Mouse (Mus musculus) left cerebral cortex, adult 8-10 months (tissue): ENCODE data around the gene Irgm2. TPM values are rescaled to one million over a fixed set of nuclear protein-coding genes. Genes with fewer than 3 reads are reported as not detected.
"Not testable (repeated sequence)": the region's sequence is repeated elsewhere in the genome, so short reads cannot be mapped to it uniquely, and the experiment has no call there.

Source experiments
- DNase-seq, 2 experiments: peaks; one replicate each; pipeline ENCODE4 v3.0.0; 2022; ENCODE audit warnings: low spot score in 2 of 2
- total RNA-seq, 4 experiments: library from RNA; stranded (reverse); gene quantifications; 2 replicates each; pipeline ENCODE4 v1.2.4; 2022

Irgm2 gene
- 1 to 10 TPM; 2.0 to 3.3 (median 2.7) TPM for total RNA-seq

GRCm38 (mm10) chr11:58199229-58200037 is at the start of gene Irgm2, which contains the start of gene Igtp:
TSS of gene Irgm2 (plus strand) at chr11:58199618.
TSS of gene Igtp (plus strand) at chr11:58199556.
- DNase-seq, result peak; percentile 18 to 22

GRCm38 (mm10) chr11:58155458-58155857 is 44.0 kb upstream of the Irgm2 start:
- DNase-seq, result no peak

GRCm38 (mm10) chr11:58156871-58157270 is 42.5 kb upstream of the Irgm2 start:
- DNase-seq, result no peak

- no peak for DNase-seq
These were observed 34.3 kb upstream of the Irgm2 start for GRCm38 (mm10) chr11:58165072-58165471.

- DNase-seq, result no peak
These were observed 31.6 kb upstream of the Irgm2 start for GRCm38 (mm10) chr11:58167822-58168166.

- DNase-seq, result peak; percentile 76 to 78
These were observed 31.1 kb upstream of the Irgm2 start, which contains the start of gene Gemin5 for GRCm38 (mm10) chr11:58168167-58168915. TSS of gene Gemin5 (minus strand) at chr11:58168539.

- no peak for DNase-seq
These were observed 29.8 kb upstream of the Irgm2 start for GRCm38 (mm10) chr11:58169666-58170065.

GRCm38 (mm10) chr11:58171459-58172091 is 27.8 kb upstream of the Irgm2 start, which contains the start of gene Mrpl22:
TSS of gene Mrpl22 (plus strand) at chr11:58171661.
- DNase-seq, result peak; percentile 92 to 95

GRCm38 (mm10) chr11:58179563-58179962 is 19.9 kb upstream of the Irgm2 start:
- peak; percentile 36 to 75 for DNase-seq

GRCm38 (mm10) chr11:58179986-58180385 is 19.4 kb upstream of the Irgm2 start:
- not testable (repeated sequence) for DNase-seq

- DNase-seq, result no peak
These were observed 18.7 kb upstream of the Irgm2 start for GRCm38 (mm10) chr11:58180756-58181155.

- no peak for DNase-seq
These were observed 15.8 kb upstream of the Irgm2 start for GRCm38 (mm10) chr11:58183579-58183978.

- DNase-seq, result no peak
These were observed 9.7 kb upstream of the Irgm2 start for GRCm38 (mm10) chr11:58189675-58190074.

- DNase-seq, result no peak
These were observed 6.1 kb upstream of the Irgm2 start for GRCm38 (mm10) chr11:58193326-58193725.

GRCm38 (mm10) chr11:58193860-58194520 is 5.4 kb upstream of the Irgm2 start:
- no peak for DNase-seq

- DNase-seq, result no peak
These were observed 755 bp upstream of the Irgm2 start for GRCm38 (mm10) chr11:58198663-58199062.

- DNase-seq, result no peak
These were observed 808 bp downstream of the Irgm2 start for GRCm38 (mm10) chr11:58200226-58200625.

- DNase-seq, result no peak
These were observed 1.6 kb downstream of the Irgm2 start for GRCm38 (mm10) chr11:58201052-58201451.

- no peak for DNase-seq
These were observed 11.0 kb downstream of the Irgm2 start for GRCm38 (mm10) chr11:58210321-58210886.

GRCm38 (mm10) chr11:58211062-58211681 is 11.8 kb downstream of the Irgm2 start:
- DNase-seq, result no peak

GRCm38 (mm10) chr11:58211682-58212067 is 12.3 kb downstream of the Irgm2 start:
- no peak for DNase-seq
